Mouse (Mus musculus): ENCODE measurements around the gene Jmy.

Gene Jmy

GRCm38 (mm10) chr13:93459566-93459965 lies 40.0 kb downstream of the Jmy start:
- no peak for DNase-seq (ENCODE audit: low read depth, low spot score)

DNA sequence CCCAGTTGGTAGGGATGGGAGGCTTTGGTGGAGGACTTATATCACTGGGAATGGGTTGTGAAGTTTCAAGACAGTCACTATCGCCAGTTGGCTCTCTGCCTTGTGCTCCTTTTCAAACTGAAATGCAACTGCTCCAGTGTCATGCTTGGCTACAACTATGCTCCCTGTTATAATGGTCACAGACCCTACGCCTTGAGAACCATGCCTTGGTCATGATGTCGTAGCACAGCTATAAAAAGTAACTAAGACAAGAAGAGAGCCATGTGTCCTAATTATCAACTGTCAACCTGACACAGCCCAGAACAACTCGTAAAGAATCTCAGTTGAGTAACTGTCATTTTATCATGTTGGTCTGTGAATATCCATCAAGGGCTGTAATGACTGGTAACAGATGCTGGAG lies 41.0 kb downstream of the Jmy start:
- no peak for DNase-seq (ENCODE audit: low read depth, low spot score)

DNA sequence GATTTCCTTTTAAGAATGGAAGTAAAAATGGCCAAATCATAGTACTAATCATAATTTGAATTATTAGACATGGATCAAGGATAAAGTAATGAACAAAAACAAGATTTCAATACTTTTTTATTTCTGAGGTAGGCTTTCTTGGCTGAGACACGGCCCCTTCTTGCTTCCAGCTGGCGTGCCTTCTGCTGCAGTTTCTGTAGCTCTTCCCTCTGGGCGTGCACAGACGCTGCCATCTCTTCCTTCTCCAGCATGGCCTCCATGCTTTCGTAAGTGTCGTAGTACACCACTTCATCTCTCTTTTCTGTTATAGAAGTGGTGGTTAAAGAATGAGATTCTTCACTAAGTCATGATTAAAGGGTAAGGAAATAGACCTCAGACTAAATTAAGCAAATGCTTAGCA lies 46.3 kb downstream of the Jmy start:
- no peak for DNase-seq (ENCODE audit: low read depth, low spot score)

GRCm38 (mm10) chr13:93440167-93440566 lies 59.4 kb downstream of the Jmy start:
- no peak for DNase-seq (ENCODE audit: low read depth, low spot score)

GRCm38 (mm10) chr13:93429205-93429604 lies 70.4 kb downstream of the Jmy start:
- DNase-seq (ENCODE audit: low read depth, low spot score): no peak

GRCm38 (mm10) chr13:93427920-93428876 lies 71.4 kb downstream of the Jmy start:
- no peak for DNase-seq (ENCODE audit: low read depth, low spot score)

DNA sequence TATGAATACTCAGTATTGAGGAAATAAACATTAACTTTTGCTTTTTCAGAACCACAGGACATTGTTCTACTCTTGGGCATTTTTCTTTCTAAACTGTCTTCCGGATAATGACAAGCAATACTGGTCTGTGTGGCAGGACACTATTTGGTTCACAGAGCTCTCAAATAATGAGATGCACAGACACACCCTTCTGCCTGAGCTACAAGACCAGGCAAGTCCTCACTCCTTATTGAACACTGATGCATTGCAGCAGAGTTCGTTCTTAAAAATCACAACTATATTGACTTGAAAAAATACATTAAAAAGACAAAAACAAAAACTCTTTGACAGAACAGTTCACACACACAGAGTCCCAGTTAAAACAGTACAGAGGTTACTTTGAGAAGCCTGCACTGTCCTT lies 76.4 kb downstream of the Jmy start:
- no peak for DNase-seq (ENCODE audit: low read depth, low spot score)

DNA sequence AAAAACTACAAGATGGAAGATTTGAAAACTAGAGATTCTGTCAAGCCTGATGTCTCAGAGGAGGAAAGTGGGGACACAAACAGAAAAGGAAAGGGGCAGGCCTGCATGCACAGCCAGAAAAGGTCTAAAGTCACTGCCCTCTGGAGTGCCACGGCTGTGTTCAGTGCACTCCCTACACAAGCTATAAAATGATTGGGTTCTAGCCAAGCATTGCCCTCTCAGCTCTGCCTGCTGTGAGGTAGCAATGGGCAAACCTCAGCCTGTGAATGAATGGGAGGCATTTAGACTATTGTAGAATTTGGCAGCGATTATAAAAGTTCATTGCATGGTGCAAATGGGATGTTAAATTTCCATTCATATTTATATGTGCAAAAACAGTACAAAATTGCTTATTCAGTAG lies 79.8 kb downstream of the Jmy start:
- DNase-seq (ENCODE audit: low read depth, low spot score): no peak

DNA sequence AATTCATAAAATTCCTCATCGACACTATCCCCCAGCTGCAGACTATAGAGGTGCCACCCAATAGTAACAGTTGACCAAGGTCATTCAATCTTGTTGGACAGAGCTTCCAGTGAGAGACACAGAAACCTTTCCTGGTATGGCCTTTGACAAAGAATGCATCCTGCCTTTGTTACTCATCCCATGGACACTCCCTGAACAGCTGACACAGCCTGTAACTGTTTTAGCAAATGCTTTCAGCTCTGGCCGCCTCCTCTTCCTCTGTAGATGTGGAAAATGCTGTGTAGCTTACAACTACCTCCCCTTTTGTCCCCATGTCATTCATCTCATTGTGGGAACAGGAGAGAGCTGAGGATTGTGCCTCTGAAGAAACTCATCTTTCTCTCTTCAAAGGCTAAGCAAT lies 81.3 kb downstream of the Jmy start:
- no peak for DNase-seq (ENCODE audit: low read depth, low spot score)

DNA sequence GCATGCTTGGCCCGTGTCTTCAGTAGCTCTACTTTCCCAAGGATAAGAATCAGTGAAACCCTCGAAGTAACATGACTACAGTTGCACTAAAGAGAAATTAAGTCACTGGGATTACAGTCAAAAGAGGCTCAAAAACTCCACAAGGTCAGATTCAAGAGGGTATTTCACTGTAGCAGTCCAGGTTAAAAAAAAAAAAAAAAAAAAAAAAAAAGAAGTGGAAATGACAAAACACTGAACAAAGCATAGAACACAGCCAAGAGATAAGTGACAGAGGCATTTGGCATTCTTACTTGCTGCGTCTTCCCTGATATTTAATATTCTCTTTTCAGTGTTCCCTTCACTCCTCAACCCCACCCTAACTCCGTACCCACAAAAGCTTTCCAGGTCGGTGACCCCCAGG lies 84.6 kb downstream of the Jmy start:
- no peak for DNase-seq (ENCODE audit: low read depth, low spot score)

DNA sequence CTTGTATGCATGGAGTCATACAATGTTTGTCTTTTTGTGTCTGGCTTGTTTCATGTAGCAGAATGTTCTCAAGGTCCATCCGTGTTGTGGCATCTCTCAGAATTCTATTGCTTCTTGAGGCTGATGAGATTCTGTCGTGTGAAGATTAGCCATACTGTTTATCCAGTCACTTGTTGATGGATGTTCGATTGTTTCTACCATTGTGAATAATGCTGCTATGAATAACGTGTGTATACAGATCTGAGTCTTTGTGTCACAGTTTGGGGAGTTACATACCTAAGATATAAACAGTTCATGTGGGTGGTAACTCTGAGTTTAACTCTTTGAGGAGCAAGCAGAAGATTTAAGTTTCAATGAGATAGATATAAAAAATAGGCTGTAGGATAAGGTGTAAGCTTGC lies 89.3 kb downstream of the Jmy start:
- no peak for DNase-seq (ENCODE audit: low read depth, low spot score)

- DNase-seq (ENCODE audit: low read depth, low spot score): no peak
Measured at GRCm38 (mm10) chr13:93406855-93407254, 92.8 kb downstream of the Jmy start.

DNA sequence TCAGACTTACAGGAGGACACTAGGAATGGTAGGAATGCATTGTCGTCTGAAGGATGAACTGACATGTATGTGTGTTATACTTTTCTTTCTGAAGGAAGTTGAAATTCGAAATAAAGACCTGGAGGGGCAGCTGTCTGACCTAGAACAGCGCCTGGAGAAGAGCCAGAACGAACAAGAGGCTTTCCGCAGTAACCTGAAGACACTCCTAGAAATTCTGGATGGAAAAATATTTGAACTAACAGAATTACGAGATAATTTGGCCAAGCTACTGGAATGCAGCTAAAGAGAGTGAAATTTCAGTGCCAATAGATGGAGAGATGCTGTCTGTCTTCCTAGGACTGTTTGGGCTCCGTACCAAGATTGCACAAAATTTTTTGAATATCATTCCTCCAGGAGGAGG lies 97.7 kb downstream of the Jmy start:
- DNase-seq (ENCODE audit: low read depth, low spot score): no peak

- DNase-seq (ENCODE audit: low read depth, low spot score): no peak
Measured at GRCm38 (mm10) chr13:93399710-93400216, 99.8 kb downstream of the Jmy start.

GRCm38 (mm10) chr13:93389242-93389625 lies 110.4 kb downstream of the Jmy start:
- DNase-seq (ENCODE audit: low read depth, low spot score): no peak

GRCm38 (mm10) chr13:93388594-93389241 lies 110.9 kb downstream of the Jmy start:
- DNase-seq (ENCODE audit: low read depth, low spot score): no peak

DNA sequence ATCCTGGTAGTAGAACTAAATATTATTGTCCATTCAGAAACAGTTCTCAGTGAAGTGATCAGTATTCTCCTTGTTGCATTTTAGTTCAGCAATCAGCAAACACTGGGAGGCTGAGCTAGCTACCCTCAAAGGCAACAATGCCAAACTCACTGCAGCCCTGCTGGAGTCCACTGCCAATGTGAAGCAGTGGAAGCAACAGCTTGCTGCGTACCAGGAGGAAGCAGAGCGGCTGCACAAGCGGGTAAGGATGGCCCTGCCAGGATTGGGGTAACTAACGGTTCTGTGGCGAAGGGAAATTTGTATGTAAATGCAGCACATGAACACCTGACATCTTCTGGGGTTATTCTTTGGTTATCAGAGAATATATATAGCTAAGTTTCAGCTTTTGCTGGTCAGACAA lies 112.2 kb downstream of the Jmy start:
- no peak for DNase-seq (ENCODE audit: low read depth, low spot score)

DNA sequence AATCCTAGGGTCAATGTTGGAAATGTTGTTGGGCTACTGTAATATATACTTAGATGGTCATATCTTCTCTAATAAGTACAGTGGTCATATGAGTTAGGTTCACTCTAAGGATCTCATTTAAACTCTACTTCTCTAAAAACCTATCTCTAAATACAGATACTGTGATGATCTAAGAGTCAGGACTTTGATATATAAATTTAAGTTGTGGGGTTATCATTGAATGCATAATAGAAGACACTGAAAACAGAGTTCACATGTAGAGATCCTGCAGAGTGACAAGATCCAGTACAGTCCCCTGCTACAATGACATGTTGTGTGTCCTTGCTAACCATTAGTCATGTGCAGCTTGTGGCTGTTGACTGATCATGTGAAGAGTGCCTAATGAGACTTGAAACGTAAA lies 114.5 kb downstream of the Jmy start:
- DNase-seq (ENCODE audit: low read depth, low spot score): no peak

DNA sequence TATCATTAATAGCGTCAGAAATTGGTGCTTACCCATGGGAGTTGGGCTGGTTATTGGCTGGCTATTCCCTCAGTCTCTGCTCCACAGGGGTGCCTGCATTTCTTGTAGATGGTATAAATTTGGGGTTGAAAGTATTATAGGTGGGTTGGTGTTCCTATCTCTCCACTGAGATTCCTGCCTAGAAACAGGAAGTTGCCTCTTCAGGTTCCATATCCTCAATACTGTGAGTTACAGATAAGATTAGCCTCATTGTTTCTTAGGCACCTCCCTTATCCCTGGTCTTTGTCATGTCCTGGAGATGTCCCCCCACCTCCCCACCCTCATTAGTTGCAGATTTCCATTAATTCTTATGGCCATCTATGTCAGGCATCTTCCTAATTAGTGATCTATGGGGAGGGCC lies 115.1 kb downstream of the Jmy start:
- DNase-seq (ENCODE audit: low read depth, low spot score): no peak

- DNase-seq (ENCODE audit: low read depth, low spot score): no peak
Measured at GRCm38 (mm10) chr13:93383620-93384019, 116.0 kb downstream of the Jmy start.

GRCm38 (mm10) chr13:93383092-93383491 lies 116.5 kb downstream of the Jmy start:
- DNase-seq (ENCODE audit: low read depth, low spot score): no peak

DNA sequence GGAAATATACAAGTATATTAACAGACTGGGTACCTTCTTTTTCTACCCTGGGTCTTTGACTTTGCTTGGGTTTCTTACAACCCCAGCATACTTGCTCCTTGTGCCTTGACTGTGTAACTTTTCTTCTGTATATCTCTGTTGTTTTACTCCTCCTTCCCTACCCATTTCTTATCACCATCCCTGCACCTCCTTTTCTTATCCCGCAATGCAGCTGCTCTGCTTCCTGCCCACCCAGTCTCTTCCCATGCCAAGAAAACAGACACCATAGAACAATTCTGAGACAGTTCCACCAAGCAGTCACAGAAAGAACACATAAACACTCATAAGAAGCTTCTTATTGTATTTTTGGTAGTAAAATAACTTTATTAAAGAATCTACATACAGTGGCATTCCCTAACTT lies 118.3 kb downstream of the Jmy start:
- no peak for DNase-seq (ENCODE audit: low read depth, low spot score)

Measured in CD4-positive helper T cell, adult 2 months (primary cell).